Mouse (Mus musculus): ENCODE measurements around the gene Nrap.

GRCm38 (mm10) chr19:56370389-56371150 lies 19.3 kb downstream of the Nrap start:
- TF ChIP-seq CTCF (IDR thresholded peaks at IDR 0.05; ENCODE audit: low read depth) (no peak), EP300 (IDR thresholded peaks at IDR 0.05; ENCODE audit: low read depth) (no peak)
